Mouse (Mus musculus) effector memory CD4-positive, alpha-beta T cell, adult 5 months (primary cell): Measurements from ENCODE around the gene Bdnf. TPM values are rescaled to one million over a fixed set of nuclear protein-coding genes. Genes with fewer than 3 reads are reported as not detected.

ENCODE experiments used
- polyA plus RNA-seq: library from polyadenylated mRNA; unstranded; fragments of 100-300 nt; shearing (Covaris generic); gene quantifications from one replicate; pipeline ENCODE4 v1.2.1, GENCODE M21; 2017

The Bdnf gene
- polyA plus RNA-seq, result not detected

DNA sequence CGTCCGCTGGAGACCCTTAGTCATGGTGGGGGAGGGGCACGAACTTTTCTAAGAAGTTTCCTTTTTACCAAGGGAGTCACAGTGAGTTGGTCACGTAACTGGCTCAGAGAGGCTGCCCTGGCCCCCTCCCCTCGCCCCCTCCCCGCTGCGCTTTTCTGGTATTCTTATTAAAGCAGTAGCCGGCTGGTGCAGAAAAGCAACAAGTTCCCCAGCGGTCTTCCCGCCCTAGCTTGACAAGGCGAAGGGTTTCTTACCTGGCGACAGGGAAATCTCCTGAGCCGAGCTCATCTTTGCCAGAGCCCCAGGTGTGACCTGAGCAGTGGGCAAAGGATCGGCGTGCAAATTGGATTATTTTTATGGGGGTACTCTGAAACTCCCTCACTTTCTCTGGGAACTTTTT lies at the start of gene Bdnf:
Gene Bdnf, plus strand, starts transcription at position 169 of the 400 bp plus-strand sequence.

Other genes starting within 250 kb of the Bdnf start
- 76.4 TPM for gene Lin7c, start 216.2 kb downstream of the Bdnf start, polyA plus RNA-seq
- gene Lgr4, start 242.9 kb downstream of the Bdnf start, polyA plus RNA-seq, result 1.1 TPM